Mouse (Mus musculus): ENCODE measurements around the gene Babam2.

Gene Babam2

GRCm38 (mm10) chr5:31713841-31714264 lies 16.4 kb downstream of the Babam2 start:
- no peak for DNase-seq (ENCODE audit: low read depth, low spot score)

GRCm38 (mm10) chr5:31715486-31716150 lies 18.1 kb downstream of the Babam2 start:
- DNase-seq (ENCODE audit: low read depth, low spot score), result no peak

DNA sequence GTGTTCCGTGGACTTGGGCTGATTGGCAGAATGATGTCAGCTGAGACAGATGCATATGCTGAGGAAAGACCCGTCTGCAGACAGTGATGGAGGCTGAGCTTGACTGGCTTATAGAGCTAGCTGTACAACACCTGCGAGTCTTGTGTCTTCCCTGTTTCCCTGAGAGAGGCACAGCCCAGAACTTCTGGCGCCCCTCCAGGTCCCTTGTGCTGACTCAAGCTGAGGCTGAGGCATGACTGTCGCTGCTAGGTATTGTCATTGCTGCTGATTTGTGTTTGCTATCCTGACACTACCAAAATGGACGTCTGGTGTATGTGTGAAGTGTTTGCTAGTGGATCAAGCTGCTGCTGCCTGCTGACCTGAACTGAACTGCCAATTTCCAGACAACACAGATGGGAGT lies 27.0 kb downstream of the Babam2 start:
- DNase-seq (ENCODE audit: low read depth, low spot score), result no peak

- DNase-seq (ENCODE audit: low read depth, low spot score), result no peak
Observed at GRCm38 (mm10) chr5:31725885-31726284, 28.4 kb downstream of the Babam2 start.

DNA sequence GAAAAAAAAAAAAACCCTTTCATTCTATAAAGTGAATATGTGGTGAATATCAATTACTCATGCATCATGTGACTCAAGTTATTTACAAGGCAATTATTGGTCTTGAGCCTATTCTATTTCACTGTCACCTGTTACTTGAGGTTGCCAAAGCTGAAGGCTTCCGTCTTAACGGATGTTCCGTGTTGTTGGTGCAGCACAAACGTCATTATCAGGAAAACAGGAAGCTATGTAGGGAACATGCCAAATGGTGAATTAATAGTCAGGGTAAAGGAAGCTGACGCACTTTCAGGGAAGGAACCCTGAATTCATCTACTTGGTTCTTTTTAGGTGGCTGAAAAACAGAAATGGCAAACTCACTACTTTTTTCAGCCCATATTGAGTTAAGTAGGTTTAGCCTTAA lies 30.0 kb downstream of the Babam2 start:
- DNase-seq (ENCODE audit: low read depth, low spot score), result no peak

DNA sequence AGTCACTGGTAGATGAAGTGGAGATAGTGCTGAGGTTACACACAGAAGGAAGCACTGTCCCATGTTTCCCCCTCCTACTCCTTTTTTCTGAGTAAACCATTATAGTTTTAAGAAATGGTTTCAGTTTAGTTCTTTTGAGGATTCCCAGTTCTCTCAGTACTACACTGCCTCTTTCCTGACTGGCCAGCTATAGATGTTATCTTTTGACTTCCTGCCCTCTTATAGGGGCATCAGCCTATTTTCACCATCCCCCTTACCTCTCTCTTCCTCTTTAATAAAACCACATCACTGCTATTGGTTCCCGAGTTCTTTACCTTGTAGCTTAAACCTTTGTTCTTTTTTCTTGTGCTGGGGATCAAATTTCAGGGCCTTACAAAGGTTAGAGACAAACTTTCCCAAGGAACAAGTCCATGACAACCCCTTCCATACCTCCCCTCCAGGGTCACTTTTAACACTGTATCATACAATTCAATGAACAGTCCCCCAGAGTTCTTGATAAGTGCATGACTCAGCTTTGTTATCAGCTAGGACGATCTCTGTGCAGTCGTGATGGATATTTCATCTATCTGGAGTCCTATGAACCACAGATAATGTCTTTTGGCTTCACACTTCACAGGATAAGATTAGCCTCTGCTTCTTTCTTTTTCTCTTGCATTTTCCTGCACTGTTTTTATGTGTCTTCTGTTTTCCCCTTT lies 35.3 kb downstream of the Babam2 start:
- no peak for DNase-seq (ENCODE audit: low read depth, low spot score)

DNA sequence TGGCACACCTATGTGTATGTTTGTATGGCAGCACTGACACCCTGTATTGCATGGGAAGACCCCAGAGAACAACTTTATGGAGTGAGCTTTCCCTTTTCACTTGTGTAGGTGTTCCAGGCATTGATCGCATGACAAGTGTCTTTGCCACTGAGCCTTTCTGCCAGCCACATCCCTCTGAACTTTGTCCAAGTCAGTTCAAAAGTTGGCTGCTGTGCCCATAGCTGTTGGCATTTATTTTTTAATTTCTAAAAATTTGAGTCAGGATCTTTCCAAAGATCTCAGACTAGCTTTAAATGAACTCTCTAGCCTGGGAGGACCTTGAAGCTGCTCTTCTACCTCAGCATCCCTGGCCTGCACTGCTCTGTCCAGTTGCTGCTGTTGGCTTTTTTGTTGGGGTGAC lies 44.4 kb downstream of the Babam2 start:
- DNase-seq (ENCODE audit: low read depth, low spot score), result no peak

- no peak for DNase-seq (ENCODE audit: low read depth, low spot score)
Observed at GRCm38 (mm10) chr5:31742521-31743031, 45.1 kb downstream of the Babam2 start.

DNA sequence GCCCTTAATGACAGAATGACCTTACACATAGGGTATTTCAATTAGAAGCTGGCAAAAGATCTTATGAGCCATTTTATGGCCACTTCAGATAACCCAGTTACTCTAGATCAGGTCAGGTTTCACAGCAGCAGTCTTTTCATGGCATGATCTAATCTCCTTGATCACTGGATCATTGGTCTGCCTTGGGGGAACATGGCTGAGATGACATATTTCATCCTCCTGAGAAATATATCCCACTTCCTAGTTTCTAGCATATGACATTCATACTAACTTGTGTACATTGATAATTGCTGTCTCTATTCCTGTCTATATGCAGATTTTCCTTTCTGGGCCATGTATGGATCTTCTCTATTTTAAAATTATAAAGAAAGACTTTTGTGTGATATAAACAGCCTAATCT lies 51.9 kb downstream of the Babam2 start:
- no peak for DNase-seq (ENCODE audit: low read depth, low spot score)

- DNase-seq (ENCODE audit: low read depth, low spot score), result no peak
Observed at GRCm38 (mm10) chr5:31750231-31750925, 52.9 kb downstream of the Babam2 start.

GRCm38 (mm10) chr5:31750955-31751354 lies 53.5 kb downstream of the Babam2 start:
- no peak for DNase-seq (ENCODE audit: low read depth, low spot score)

DNA sequence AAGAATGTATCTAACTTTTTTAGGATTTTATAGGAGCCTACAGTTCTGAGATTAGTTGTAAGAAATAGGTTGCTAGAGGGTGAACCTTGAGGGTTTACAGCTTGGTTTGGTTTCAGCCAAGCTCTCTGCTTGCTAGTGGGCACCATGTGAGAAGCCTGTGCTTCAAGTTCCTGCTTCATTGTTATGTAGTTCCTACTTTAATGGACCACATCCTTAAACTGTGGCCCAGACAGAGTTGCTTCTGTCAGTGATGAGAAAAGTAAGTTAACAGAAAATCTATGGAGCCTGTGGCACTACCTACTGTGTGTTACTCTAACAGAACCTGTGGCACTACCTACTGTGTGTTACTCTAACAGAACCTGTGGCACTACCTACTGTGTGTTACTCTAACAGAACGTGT lies 57.1 kb downstream of the Babam2 start:
- DNase-seq (ENCODE audit: low read depth, low spot score), result no peak

- no peak for DNase-seq (ENCODE audit: low read depth, low spot score)
Observed at GRCm38 (mm10) chr5:31755255-31755654, 57.8 kb downstream of the Babam2 start.

DNA sequence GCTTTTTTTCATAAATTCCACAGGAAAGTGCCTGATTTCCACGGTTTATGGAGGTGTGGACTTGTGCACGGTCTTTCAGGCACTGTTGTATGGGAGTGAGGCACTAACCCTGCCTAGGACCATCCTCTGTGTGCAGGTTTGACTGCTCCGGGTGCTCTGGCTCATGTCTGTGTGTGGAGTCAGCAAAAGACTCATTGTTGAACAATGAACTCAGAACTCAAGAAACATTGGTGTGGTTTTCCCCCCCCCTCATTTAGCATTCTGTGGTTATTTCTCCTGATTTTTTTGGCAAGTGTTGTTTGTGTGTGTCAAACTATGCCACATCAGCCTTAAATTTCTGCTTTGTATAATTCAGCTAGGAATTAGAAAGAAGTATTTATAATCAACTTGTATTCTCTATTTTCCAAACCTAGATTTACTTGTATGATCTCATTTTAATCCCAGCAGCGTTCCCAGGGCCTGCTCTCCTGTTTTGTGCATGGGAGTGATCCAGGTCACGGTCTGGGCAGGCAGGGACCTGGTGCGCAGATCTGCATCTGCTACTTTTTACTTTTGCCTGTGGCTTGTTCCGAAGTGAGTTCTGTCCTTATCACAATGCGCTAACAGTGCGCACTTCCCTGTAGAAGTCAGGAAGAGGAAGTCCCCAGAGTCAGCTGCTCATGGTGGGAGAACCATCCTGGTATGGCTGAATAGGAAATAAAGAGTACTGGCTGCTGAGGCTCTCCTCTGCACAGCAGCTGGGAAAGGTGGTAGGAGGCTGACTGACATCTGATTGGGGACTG lies 61.0 kb downstream of the Babam2 start:
- no peak for DNase-seq (ENCODE audit: low read depth, low spot score)

DNA sequence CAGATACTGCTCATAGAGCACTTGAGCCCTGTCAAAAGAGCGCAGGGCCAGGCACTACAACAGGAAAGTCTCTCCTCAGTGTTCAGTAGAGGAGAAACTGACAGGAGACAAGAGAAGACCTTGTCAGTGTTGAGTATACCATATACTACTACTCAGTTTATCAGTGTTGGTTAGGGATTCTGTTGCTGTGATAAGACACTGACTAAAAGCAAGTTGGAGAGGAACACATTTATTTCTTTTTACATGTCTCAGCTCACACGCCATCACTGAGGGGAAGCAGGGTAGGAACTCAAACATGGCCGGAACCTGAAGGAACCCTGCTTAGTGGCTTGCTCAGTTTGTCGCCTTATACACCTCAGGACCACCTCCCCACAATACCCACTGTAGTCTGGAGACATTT lies 64.4 kb downstream of the Babam2 start:
- DNase-seq (ENCODE audit: low read depth, low spot score), result no peak

DNA sequence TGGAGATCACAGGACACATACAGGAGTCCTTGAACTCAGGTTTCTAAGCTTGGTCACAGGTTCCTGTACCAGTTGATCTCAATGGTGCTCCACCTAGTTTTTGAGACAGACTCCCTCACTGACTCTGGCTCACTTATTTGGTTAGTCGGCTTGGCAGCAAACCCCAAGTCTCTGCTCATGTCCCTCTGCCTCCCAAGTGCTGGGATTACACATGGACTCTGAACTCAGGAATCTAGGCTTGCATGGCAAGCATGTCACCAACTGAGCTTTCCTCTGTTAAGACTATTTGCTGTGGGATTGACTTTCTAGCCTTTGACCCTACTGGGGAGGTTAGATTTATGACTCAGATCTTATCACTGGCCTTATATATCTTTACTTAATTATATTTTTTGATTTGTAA lies 65.3 kb downstream of the Babam2 start:
- no peak for DNase-seq (ENCODE audit: low read depth, low spot score)

DNA sequence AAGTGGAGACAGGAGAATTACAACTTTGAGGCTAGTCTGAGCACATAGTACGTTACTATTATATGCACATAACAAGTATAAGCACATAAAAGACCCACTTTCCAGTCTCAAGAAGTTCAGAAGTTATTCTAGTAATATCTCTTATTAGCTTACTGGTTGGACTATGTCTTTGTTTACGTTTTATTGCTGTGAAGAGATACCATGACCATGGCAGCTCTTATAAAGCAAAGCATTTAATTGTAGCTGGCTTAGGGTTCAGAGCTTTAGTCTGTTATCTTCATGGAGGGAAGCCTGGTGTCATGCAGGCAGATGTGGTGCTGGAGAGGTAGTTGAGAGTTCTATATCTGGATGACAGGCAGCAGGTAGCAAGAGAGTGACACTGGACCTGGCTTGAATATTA lies 68.3 kb downstream of the Babam2 start:
- no peak for DNase-seq (ENCODE audit: low read depth, low spot score)

DNA sequence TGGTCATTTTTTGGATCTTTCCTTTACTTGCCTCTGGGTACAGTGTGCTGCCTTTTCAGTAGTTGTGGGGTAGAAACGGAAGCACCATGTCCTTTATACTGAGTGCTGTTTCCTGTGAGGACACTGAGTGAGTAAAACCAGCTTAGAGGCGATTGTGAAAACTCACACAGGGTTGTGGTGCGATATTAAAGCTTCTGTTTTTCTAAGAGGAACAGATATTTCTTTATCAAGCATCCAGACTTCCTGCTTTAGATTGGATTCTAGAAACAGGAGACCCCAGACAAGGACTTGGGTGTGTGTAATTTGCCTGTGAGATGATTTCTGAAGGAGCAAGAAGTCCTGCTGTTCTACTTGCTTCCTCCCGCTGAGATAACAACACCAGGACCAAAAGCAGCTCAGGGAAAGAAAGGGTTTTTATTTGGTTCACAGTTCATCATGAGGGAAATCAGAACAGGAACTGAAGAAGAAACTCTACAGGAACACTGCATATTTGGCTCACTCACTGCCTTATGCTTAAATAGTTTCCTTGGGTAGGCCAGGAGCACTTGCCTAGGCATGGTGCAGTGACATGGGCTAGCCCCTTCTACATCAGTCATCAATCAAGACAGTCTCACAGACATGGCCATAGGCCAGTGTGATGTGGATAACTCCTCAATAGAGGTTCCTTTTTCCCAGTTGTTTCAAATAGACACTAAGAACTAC lies 69.5 kb downstream of the Babam2 start:
- no peak for DNase-seq (ENCODE audit: low read depth, low spot score)

DNA sequence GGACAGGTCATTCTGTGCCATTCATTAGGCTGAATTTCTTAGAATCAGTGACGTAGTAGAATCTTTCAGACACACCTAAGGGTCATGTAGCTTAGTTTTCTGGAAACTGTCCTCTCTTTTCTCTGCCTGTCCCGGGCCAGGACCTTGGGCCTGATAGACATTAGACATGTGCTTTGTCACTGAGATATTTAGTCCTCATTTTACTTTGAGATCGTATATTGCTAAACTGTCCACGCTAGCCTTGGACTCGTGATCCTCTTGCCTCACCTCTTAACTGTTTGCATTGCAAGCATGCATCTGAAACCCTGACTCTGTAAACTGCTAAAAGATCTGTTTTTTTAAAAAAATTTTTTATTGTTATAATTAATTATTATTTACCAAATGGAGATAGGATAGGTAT lies 74.0 kb downstream of the Babam2 start:
- no peak for DNase-seq (ENCODE audit: low read depth, low spot score)

- no peak for DNase-seq (ENCODE audit: low read depth, low spot score)
Observed at GRCm38 (mm10) chr5:31771921-31772320, 74.4 kb downstream of the Babam2 start.

GRCm38 (mm10) chr5:31774976-31775375 lies 77.5 kb downstream of the Babam2 start:
- DNase-seq (ENCODE audit: low read depth, low spot score), result no peak
